Mouse (Mus musculus) forelimb bud, embryonic 11.5 days (tissue): ENCODE measurements around the gene Olfr63.
"Not testable (repeated sequence)": the region's sequence is repeated elsewhere in the genome, so short reads cannot be mapped to it uniquely, and the experiment has no call there.

Experiments
- DNase-seq: peaks from one replicate; pipeline ENCODE4 v3.0.0-alpha.2; 2012; ENCODE audit warnings: low read depth, low spot score

Olfr63 gene

GRCm38 (mm10) chr17:33264376-33264775 lies at the start of gene Olfr63:
Gene Olfr63, plus strand, starts transcription at chr17:33264676.
- DNase-seq = no peak

GRCm38 (mm10) chr17:33221590-33221989 lies 42.9 kb upstream of the Olfr63 start, which contains the start of gene Olfr1564:
Gene Olfr1564, minus strand, starts transcription at chr17:33221690.
- DNase-seq = no peak

GRCm38 (mm10) chr17:33236646-33237045 lies 27.8 kb upstream of the Olfr63 start:
- DNase-seq = not testable (repeated sequence)

GRCm38 (mm10) chr17:33254530-33255318 lies 9.8 kb upstream of the Olfr63 start, which contains the start of gene Zfp955a:
Gene Zfp955a, minus strand, starts transcription at chr17:33255145.
- DNase-seq = not testable (repeated sequence)

GRCm38 (mm10) chr17:33255319-33255657 lies 9.2 kb upstream of the Olfr63 start:
- not testable (repeated sequence) for DNase-seq

GRCm38 (mm10) chr17:33268907-33269306 lies 4.4 kb downstream of the Olfr63 start:
- no peak for DNase-seq

- not testable (repeated sequence) for DNase-seq
Measured at GRCm38 (mm10) chr17:33289039-33289875, 24.8 kb downstream of the Olfr63 start, which contains the start of gene Zfp955b. Gene Zfp955b, plus strand, starts transcription at chr17:33289544.

GRCm38 (mm10) chr17:33289876-33290149 lies 25.3 kb downstream of the Olfr63 start:
- DNase-seq = not testable (repeated sequence)
